Mouse (Mus musculus): ENCODE data around the gene Sytl5. TPM values are rescaled to one million over a fixed set of nuclear protein-coding genes. Genes with fewer than 3 reads are reported as not detected.

The Sytl5 gene
- total and polyA plus RNA-seq, 2 experiments from 2014 or later, result not detected

- Histone ChIP-seq H3K4me1 (ENCODE audit: control insufficient read depth, insufficient read depth) (no peaks in the 10 kb centered on the region), H3K27ac (ENCODE audit: low read depth) (no peak overlapping the region), H3K27me3 (ENCODE audit: control insufficient read depth, insufficient read depth, low read length) (no peaks in the 10 kb centered on the region), H3K9ac (replicated peaks; ENCODE audit: low read depth, low read length) (no peak overlapping the region), H3K4me3 (ENCODE audit: low read depth, low read length) (no peak overlapping the region), H3K9me3 (replicated peaks; ENCODE audit: control insufficient read depth, low read length) (no peaks in the 10 kb centered on the region), H3K36me3 (replicated peaks; ENCODE audit: control insufficient read depth, insufficient read depth, low read length) (no peaks in the 10 kb centered on the region), H3K4me2 (ENCODE audit: low read depth, low read length) (no peak overlapping the region)
- ATAC-seq (ENCODE audit: insufficient read depth, low read depth) (no peak), DNase-seq (ENCODE audit: low spot score) (no peak)
- TF ChIP-seq CTCF (IDR thresholded peaks at IDR 0.05; ENCODE audit: low read depth) (no peak; the same call in 1 of the 2 replicates), EP300 (IDR thresholded peaks at IDR 0.05; ENCODE audit: low read depth) (no peak)
Measured at GRCm38 (mm10) chrX:10034666-10035065, 149.2 kb downstream of the Sytl5 start.

Other genes with a start within 250 kb of the Sytl5 start
- 45.6 and 49.5 TPM in 2 replicates for gene Dynlt3, start 222.6 kb upstream of the Sytl5 start, total RNA-seq (2014; rRNA removed; ENCODE audit: low replicate concordance)
- gene Dynlt3, start 222.6 kb upstream of the Sytl5 start, polyA plus RNA-seq (2015; fragmentation: Nextera tagmentation; extraction: Ambion mirVana), result 59.4 and 61.5 TPM in 2 replicates
- gene Hypm, start 38.7 kb upstream of the Sytl5 start, total RNA-seq (2014; rRNA removed; ENCODE audit: low replicate concordance), result not detected in 2 replicates
- not detected in 2 replicates for gene Hypm, start 38.7 kb upstream of the Sytl5 start, polyA plus RNA-seq (2015; fragmentation: Nextera tagmentation; extraction: Ambion mirVana)
- not detected in 2 replicates for gene H2al3, start 35.9 kb upstream of the Sytl5 start, total RNA-seq (2014; rRNA removed; ENCODE audit: low replicate concordance)
- gene H2al3, start 35.9 kb upstream of the Sytl5 start, polyA plus RNA-seq (2015; fragmentation: Nextera tagmentation; extraction: Ambion mirVana), result not detected in 2 replicates
- gene Srpx, start 232.1 kb downstream of the Sytl5 start, total RNA-seq (2014; rRNA removed; ENCODE audit: low replicate concordance), result 10.2 and 10.8 TPM in 2 replicates
- gene Srpx, start 232.1 kb downstream of the Sytl5 start, polyA plus RNA-seq (2015; fragmentation: Nextera tagmentation; extraction: Ambion mirVana), result 8.9 and 12.5 TPM in 2 replicates